Mouse (Mus musculus) ES-Bruce4 (cell line): ENCODE results near the gene Npffr2. TPM values are rescaled to one million over a fixed set of nuclear protein-coding genes. Genes with fewer than 3 reads are reported as not detected.

ENCODE experiments used
- H3K27ac ChIP-seq: 2 replicates; pipeline ENCODE4 v1.5.1; 2012; ENCODE audit warnings: low read length, inconsistent platforms; ENCODE audit not compliant: insufficient read depth
- H3K27me3 ChIP-seq: 2 replicates; pipeline ENCODE4 v1.6.1; 2012; ENCODE audit warnings: mild to moderate bottlenecking, low read length, inconsistent platforms; ENCODE audit not compliant: control insufficient read depth, poor library complexity, insufficient read depth, severe bottlenecking
- H3K36me3 ChIP-seq: 2 replicates; pipeline ENCODE4 v1.6.1; 2012; ENCODE audit warnings: inconsistent platforms, mild to moderate bottlenecking, low read length, moderate library complexity; ENCODE audit not compliant: control insufficient read depth, poor library complexity, insufficient read depth, severe bottlenecking
- H3K4me1 ChIP-seq: one replicate; pipeline ENCODE4 v1.8.1; 2011; ENCODE audit warnings: low read length; ENCODE audit not compliant: control insufficient read depth, insufficient read depth
- H3K4me3 ChIP-seq: 2 replicates; pipeline ENCODE4 v1.5.1; 2011; ENCODE audit warnings: low read depth, mild to moderate bottlenecking, low read length
- H3K9ac ChIP-seq: 2 replicates; pipeline ENCODE4 v1.6.1; 2012; ENCODE audit warnings: low read depth, mild to moderate bottlenecking, inconsistent platforms; ENCODE audit not compliant: poor library complexity, severe bottlenecking
- H3K9me3 ChIP-seq: replicated peaks from 2 replicates; pipeline ENCODE4 v1.6.1; 2012; ENCODE audit warnings: mild to moderate bottlenecking, low read length, inconsistent platforms; ENCODE audit not compliant: control insufficient read depth, poor library complexity, insufficient read depth, severe bottlenecking
- CTCF ChIP-seq: IDR thresholded peaks from one replicate; pipeline ENCODE4 v1.8.1; 2011; ENCODE audit warnings: low read depth, low read length
- EP300 ChIP-seq: IDR thresholded peaks from 2 replicates; pipeline ENCODE4 v1.6.1; 2011; ENCODE audit warnings: low read depth, low read length; ENCODE audit not compliant: insufficient read depth
- POLR2A ChIP-seq: IDR thresholded peaks from one replicate; pipeline ENCODE4 v1.8.1; 2011; ENCODE audit warnings: low read length; ENCODE audit not compliant: insufficient read depth
- polyA plus RNA-seq: library from polyadenylated mRNA; stranded (reverse); fragments of >200 nt; gene quantifications from 2 replicates; pipeline ENCODE4 v1.2.4, GENCODE M21; 2011; ENCODE audit warnings: low read depth; ENCODE audit not compliant: missing spikeins, insufficient read depth, insufficient read length

Npffr2 gene
- polyA plus RNA-seq, 1 experiment, result not detected

DNA sequence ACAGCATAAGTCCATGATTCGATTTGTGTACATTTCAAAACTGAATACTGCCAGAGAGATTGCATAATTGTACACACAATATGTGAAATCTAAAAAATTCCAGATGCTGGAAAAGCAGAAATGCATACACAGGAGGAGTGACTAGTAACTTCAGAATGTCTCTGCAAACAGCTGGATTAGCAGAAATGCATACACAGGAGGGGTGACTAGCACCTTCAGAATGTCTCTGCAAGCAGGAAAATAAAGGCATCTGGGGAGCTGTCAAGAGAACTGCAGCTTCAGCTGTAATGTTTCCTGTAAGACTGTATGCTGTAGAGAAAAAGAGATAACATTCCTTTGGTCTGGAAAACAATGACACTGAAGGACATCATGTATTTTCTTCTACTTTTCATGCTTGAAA, 51.4 kb downstream of the Npffr2 start:
- TF ChIP-seq CTCF, result no peak
- no peak for TF ChIP-seq EP300
- no peak for TF ChIP-seq POLR2A
- Histone ChIP-seq H3K9me3 (0 out of 2 replicates have a peak, but pooled peaks cover 3% of the 10 kb centered on the region), H3K4me1 (no peaks in the 10 kb centered on the region), H3K4me3 (no peak overlapping the region), H3K9ac (no peak overlapping the region), H3K27me3 (no peaks in the 10 kb centered on the region), H3K36me3 (no peaks in the 10 kb centered on the region), H3K27ac (no peak overlapping the region)

DNA sequence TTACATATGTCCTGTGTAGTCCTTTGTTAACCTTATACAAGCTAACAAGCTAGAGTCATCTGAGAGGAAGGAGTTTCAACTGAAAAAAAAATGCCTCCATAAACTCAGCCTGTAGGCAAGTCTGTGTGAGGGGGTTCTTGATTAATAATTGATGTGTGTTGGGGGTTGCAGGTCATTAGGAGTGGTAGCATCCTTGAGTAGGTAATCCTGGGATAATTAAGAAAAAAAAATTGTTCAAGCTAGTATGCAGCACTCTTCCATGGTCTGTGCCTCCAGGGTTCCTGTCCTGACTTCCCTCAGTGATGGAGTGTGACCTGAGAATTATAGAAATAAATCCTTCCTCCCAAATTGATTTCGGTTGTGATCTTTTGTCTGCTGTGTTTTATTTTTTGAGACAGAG, 52.0 kb downstream of the Npffr2 start:
- TF ChIP-seq EP300, result no peak
- no peak for TF ChIP-seq CTCF
- TF ChIP-seq POLR2A, result no peak
- H3K4me1 ChIP-seq, result no peaks in the 10 kb centered on the region
- no peaks in the 10 kb centered on the region for H3K27me3 ChIP-seq
- no peaks in the 10 kb centered on the region for H3K36me3 ChIP-seq
- no peak overlapping the region for H3K27ac ChIP-seq
- H3K9ac ChIP-seq, result no peak overlapping the region
- 0 out of 2 replicates have a peak, but pooled peaks cover 3% of the 10 kb centered on the region for H3K9me3 ChIP-seq
- H3K4me3 ChIP-seq, result no peak overlapping the region

DNA sequence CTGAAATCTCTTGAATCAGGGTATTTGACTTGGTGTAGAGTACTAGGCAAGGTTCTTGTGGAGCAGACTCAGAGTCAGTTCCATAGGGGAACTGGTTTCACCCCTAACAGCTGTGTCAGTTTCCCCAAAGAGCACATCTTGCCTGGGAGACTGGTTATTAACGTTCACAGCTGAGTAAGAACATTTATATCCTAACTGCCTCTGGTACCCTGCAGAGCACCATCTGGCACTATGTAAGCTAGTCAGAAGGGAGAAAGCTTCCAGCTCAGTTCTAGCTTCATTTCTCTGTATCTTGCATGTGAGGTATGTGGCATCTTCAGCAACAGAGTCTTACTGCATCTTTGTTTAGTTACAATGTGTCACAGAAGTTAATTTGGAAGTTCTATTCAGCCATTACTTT, 53.9 kb downstream of the Npffr2 start:
- Histone ChIP-seq H3K9me3 (0 out of 2 replicates have a peak, but pooled peaks cover 3% of the 10 kb centered on the region), H3K4me1 (no peaks in the 10 kb centered on the region), H3K36me3 (no peaks in the 10 kb centered on the region), H3K9ac (no peak overlapping the region), H3K27me3 (no peaks in the 10 kb centered on the region), H3K4me3 (no peak overlapping the region), H3K27ac (no peak overlapping the region)
- no peak for TF ChIP-seq POLR2A
- TF ChIP-seq CTCF, result no peak
- no peak for TF ChIP-seq EP300

DNA sequence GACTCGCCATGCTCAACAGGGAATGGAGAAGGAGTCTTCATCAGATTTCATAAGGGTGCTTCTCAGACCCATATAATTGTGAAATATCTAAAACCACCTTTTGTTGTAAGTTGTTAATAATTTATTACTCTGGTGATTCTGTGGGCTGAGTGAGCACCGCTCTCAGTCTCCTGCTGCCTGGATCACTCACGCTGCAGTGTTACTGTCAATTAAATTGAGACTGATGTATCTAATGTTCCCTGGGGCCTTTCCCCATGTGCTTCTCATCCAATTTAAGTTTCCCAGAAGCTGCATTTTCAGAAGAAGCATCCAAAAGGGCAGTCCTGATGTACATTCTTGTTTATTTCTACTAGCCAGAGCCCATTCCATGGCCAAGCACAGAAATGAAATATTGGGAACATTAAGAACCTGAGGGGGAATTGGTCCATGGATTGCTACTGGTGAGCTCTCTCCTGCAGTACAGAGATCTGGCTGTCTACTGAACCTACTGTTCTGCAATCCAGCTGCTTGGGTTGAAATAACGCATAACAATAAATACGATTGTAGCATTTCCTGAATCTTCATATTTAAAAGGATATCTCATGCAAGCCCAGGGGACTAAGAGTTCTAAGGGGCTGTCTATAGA, 54.6 kb downstream of the Npffr2 start:
- TF ChIP-seq CTCF (no peak), EP300 (no peak), POLR2A (no peak)
- 0 out of 2 replicates have a peak, but pooled peaks cover 3% of the 10 kb centered on the region for H3K9me3 ChIP-seq

GRCm38 (mm10) chr5:89585021-89585420, 57.8 kb downstream of the Npffr2 start:
- no peak overlapping the region for H3K9ac ChIP-seq
- no peaks in the 10 kb centered on the region for H3K36me3 ChIP-seq
- H3K9me3 ChIP-seq, result no peaks in the 10 kb centered on the region
- TF ChIP-seq POLR2A, result no peak
- TF ChIP-seq EP300, result no peak
- no peak for TF ChIP-seq CTCF
- no peak overlapping the region for H3K4me3 ChIP-seq
- no peaks in the 10 kb centered on the region for H3K4me1 ChIP-seq
- H3K27ac ChIP-seq, result no peak overlapping the region
- no peaks in the 10 kb centered on the region for H3K27me3 ChIP-seq

More for the DNA sequence above, 54.6 kb downstream of the Npffr2 start:
- no peaks in the 10 kb centered on the region for H3K27me3 ChIP-seq
- H3K9ac ChIP-seq, result no peak overlapping the region
- H3K36me3 ChIP-seq, result no peaks in the 10 kb centered on the region
- H3K4me3 ChIP-seq, result no peak overlapping the region
- no peaks in the 10 kb centered on the region for H3K4me1 ChIP-seq
- no peak overlapping the region for H3K27ac ChIP-seq

GRCm38 (mm10) chr5:89592301-89592700, 65.1 kb downstream of the Npffr2 start:
- Histone ChIP-seq H3K4me1 (no peaks in the 10 kb centered on the region), H3K4me3 (no peak overlapping the region), H3K9ac (no peak overlapping the region), H3K27me3 (no peaks in the 10 kb centered on the region), H3K9me3 (no peaks in the 10 kb centered on the region), H3K27ac (no peak overlapping the region), H3K36me3 (no peaks in the 10 kb centered on the region)
- TF ChIP-seq POLR2A, result no peak
- TF ChIP-seq CTCF, result no peak
- TF ChIP-seq EP300, result no peak
